Mouse (Mus musculus) kidney, postnatal 10 days (tissue): ENCODE results near the gene Tekt2.

Experiments used
- DNase-seq: peaks from one replicate; pipeline ENCODE4 v3.0.0; 2021; ENCODE audit warnings: mixed read lengths

The Tekt2 gene

DNA sequence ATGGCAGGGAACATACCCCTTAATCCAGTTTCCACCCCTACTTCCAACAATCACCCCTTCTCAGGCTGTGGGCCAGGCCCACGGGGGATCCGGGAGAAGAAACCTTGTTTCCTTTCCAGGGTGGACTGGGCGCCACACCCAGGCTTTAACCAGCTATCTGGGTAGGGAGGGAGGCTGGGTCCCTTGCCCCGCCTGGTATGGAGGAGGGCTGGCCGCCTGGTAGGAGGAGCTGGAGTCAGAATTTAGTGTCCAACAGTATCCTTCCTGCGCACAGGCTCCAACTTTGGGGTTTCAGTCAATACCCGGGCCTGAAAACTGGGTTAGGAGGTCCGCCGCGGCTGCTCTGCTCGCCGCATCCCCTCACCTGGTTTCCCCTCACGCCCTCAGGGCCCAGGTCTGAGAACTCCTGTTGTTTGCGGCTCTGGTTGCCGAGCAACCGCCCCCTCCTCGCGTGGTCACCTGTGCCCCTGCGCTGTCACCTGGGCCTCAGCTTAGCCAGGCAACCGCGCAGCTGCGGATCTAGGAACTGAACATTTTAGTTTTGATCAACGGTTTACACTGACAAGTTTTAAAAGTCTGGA lies at the start of gene Tekt2:
Tekt2 (minus strand) TSS at position 408 of the 581 bp plus-strand sequence.
- no peak for DNase-seq

DNA sequence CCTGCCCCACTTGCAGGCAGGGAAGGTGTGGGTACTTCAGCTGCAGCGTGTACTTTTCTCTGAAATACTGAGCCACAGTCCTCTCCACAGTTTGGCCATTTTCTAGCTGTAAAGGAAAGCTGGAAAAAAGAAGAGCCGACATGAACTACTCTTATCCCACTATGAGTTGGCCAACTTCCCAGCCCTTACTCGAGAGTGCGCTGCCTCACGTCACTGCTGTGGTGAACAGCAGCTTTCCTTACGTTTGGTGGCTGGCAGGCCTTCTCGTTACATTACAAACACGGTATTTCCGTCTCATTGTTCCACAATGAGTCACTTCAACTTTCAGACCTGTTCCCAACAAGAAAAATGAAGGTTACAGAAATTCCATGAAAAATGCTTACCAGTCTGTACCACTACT lies 46.0 kb upstream of the Tekt2 start:
- DNase-seq, result peak; percentile 12

DNA sequence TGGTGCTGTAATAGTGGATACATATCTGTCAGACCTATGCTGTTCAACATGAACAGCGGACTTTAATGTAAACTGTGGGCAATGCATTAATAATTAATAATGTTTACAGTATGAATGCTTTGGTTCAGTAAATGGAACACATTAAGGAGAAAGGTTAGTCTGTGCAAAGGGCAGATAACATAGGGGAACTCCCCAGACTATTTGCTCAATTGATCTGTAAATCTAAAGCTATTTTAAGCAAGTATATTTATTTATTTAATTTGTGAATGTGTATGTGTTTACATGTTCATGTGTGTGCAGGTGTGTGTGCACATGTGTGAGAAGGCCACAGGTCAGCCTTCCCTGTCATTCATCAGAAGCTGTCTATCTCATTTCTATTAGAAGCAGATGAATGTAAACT lies 34.6 kb upstream of the Tekt2 start:
- DNase-seq, result no peak

DNA sequence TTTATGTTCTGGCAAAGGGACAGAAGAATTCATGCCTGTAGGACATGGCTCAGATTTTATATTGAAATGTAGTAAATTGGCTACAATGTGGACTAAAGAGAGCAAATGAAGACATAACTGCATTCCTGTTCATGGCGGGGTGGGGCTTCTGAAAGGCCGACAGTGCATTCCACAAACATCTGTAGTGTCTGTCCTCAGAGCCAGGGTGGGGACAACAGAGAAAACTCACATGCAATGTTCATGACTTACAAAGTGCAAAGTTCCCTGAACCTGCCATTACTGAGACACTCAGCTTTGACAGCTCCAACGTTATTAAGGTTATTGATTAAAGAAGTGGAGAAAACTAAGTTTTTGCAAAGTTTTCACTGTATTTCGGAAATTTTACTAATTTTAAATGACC lies 18.0 kb upstream of the Tekt2 start:
- DNase-seq, result no peak

DNA sequence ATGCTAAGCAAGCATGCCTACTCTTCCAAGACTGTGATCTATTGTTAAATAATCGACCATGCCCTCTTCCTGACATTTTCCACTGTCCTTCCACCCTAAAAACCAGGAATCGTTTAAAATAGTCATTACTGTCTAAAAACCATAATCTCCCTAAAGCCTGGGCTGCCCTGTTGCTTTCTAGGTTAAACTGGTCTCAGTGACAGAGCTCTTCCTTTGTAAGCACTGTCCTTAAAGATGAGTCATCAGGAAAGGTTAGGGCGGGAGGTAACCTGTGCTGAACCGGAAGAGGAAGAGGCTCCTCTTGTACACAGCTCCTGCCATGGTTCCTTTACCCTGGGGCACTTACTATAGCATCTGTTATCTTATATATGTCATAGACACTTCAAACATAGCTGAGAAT lies 14.0 kb upstream of the Tekt2 start:
- no peak for DNase-seq

DNA sequence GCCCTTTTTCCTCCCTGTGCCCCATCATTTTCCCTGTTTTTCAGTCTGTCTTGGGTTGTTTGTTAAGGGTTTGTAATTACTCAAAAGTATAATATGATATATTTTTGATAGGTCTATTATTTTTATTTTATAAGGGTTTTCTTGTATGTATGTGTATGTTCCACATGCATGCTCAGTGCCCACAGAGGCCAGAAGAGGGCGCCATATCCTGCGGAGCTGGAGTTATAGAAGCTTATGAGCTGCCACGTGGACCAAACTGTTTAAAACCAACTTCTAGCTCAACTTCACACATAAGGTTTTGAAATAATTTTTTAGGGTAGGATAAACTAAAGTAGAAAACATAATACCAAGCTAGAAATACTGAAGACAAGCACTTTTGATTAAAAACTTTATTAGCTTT lies 6.9 kb upstream of the Tekt2 start:
- no peak for DNase-seq

DNA sequence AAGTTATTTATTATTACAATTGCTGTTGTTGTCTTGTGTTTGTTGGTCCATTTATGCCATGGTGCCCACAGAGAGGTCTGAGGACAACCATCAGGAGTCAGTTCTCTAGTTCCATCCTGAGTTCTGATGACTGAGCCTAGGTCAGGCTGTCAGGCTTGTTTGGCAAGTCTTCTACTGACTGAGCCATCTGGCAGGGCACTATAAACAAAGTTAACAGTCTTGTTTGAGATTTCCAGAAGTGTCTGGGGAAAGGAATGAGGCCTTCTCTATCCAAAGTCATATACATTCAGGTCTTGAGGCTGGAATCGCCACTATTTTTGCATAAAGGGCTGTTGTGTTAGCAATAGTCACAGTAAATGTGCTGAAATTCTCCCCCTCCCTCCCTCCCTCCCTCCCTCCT lies 6.3 kb upstream of the Tekt2 start:
- DNase-seq, result no peak

DNA sequence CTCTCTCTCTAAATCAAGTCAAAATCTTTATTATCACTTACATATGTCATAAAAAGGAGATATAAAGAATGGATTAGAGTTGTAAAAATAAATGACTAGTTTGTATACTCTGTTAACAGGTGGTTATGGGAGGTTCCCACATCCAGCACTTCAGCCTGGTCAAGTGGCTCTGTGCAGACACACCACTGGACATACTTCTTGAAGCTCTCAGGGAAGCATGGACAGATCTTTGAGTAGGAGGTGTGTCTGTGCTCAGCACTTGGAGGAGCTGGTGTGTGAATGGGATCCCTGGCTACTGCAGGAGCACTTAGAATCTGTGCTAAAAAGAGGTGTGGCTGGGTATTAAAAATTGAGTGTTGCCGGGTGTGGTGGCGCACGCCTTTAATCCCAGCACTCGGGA lies 4.8 kb upstream of the Tekt2 start:
- DNase-seq, result no peak

DNA sequence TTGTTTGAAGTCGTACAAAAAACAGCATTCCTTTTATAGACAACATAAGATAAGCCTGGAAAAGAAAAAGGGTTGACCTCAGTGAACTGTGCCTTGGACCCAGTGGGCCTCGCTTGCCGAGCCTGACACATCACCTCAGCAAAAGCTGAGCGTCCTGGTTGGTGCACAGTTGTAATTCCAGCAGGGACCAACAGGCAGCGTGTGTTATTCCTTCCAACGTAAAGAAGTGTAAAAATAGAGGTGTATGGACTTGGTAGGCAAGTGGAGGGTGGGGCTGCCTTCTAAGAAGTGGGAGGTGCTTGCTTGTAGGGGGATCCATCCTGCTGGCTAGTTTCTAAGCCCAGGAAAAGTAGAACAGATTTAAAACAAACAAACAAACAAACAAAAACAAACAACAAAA lies 548 bp upstream of the Tekt2 start:
- DNase-seq, result no peak

DNA sequence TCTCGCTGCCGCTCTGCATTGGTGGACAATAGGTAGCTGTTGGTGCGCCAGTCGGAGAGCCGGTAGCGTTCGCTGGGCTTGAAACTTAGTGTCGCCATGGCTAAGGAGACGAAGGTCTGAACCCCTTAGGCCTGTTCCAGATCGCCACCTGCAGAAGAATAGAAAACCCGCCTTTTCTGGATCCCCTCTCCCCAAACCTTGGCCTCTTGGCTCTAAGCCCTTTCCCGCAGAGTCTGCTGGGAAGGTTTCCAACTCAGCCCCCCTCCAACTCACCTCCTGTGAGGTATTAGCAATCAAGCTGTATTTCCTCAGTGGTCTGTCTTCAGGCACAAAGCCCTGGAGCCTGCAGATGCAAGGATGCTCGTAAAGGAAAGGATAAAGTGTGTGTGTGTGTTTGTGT lies 627 bp downstream of the Tekt2 start:
- DNase-seq, result no peak

DNA sequence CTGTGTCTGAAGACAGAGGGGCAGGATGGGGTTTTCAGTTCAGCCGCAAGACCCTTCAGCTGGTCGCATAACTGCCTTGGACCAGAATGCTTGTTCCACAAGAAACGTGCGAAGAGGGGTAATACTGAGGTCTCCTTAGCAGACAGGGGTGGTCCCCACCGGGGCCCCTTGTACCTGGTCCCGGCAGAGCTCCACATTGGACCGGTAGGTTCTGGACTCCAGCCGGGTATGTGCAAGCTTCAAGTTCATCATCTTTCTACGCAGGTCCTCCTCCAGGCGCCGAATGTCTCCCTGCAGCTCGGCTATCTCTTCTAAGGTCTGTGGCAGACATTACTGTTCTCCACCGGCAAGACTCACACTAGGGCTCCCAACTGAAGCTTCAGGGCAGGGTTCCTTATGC lies 2.8 kb downstream of the Tekt2 start:
- no peak for DNase-seq

DNA sequence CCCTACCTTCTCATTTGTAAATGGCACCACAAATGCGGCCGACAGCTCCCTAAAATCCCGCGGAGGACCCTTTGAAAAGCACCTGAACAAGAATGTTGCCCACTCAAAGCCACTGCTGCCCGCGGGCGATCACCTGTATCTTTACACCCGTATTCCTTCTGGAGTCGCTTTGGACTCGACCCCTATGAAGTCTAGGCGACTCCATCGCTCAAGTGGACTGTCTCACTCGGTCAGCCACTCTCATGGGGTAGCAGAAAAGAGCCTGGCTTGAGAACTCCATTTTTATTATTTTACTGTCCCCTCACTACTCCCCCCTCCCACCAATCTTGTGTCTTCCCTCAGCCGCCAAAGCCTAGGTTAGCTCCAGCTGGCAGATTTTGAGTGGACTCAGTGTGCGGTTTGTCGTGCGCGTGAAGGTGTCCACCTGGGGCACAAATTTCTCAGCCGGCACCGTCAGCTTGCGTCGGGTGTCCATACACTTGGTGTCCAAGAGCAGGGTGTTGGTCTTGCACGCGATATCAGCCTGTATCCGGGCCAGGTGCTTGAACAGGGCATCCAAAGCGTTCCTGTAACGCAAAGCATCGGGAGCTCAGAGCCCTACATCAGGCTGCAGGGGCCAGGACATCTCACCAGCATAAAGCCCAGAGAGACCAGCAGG lies 3.5 kb downstream of the Tekt2 start:
- DNase-seq, result no peak

DNA sequence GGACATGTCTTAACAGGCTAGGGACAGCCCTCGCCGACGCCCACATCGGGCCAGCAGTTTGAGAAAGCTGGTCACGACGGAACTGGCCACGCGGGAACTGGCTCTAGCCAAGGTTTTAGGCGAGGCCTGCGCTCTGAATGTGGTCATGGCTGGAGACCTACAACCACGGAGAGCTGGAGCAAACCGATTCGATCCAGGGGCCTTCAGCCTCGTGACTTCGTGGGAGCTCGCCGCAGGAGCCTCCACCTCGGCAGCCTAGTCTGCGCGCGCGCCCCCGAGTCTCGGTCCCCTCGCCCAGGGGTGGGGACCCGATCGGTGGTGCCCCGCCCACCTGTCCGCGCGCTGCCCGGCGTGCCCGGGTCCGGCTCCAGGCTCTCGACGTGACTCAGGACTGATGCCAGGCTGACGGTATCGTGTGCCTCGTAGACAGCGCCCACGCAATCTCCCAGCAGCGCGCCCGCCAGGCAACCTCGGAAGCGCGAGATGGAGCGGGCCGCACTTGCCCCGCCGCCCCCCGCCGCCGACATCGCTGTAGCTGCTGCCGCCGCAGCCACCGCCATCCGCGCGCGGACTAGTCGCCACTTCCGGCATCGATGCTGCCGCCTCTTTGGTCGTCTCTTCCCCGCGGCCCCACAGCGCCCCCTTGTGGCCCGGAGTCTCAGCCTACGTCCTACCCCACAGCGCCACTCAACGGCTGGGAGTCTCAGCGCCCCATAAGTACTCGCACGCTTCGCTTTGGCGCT lies 4.2 kb downstream of the Tekt2 start, which contains the start of gene Adprhl2:
Adprhl2 (minus strand) TSS at position 593 of the 743 bp plus-strand sequence.
- peak; percentile 100 for DNase-seq

DNA sequence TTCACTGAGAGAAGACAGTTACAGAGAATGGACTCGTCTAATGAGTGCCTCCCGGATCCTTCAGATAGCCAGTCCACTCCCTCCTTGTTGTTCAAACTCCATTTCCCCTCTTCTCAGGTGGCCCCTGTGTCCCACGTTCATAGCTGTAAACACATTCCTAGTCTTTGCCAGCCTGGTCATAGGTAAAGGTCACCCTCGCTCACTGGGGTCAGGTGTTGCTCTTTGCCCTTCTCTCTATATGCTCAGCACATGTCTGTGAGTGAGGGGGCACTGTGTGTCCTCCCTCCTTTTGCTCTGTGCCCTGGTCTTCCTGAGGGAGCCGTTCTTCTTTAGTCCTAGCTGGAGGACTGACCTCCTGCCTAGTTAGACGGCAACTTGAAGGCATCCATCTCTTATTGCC lies 5.7 kb downstream of the Tekt2 start:
- no peak for DNase-seq

DNA sequence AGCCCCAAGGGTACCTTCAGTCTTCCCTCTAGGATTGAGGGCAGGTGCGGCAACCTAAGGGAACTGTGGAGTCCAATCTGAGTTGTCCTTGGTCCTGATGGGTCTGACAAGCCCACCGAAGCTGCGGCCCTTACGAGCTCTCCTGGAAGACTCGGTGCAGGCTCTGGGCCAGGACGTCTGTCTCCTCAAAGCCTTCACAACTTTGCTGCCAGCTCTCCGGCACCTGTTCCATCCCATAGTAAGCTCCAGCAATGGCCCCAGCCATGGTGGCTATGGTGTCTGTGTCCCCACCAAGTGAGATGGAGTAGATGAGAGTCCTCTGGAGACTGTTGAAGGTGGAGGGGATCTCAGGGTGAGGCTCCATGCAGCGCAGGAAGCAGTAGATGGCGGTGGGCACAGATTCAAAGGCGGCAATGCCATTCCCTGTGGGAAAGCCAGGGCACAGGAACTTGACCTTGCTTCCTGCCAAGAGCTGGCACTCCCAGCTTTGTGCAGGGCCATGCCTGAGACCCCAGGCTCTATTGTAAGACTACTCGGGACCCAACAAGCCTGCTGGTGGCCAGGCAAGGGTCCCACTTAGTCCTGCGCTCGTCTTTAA lies 8.9 kb downstream of the Tekt2 start:
- no peak for DNase-seq

DNA sequence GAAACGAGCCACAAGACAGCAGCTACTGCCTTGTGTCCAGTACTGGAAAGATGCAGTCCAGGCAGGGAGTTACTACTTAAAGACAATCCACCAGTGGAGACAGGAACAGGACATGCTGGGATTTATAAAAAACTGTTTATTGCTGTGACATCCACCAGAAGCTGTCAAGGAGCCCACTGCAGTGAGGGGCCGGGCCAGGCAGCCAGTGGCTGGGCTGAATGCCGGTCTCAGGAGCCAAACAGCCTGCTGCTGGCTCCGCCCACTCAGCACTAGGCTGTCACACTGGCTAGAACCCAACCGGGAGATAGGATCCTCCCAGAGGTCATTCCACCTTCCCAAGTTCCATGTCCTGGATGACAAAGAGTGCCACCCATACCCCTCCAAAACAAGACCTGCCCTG lies 9.6 kb downstream of the Tekt2 start:
- peak; percentile 73 for DNase-seq

DNA sequence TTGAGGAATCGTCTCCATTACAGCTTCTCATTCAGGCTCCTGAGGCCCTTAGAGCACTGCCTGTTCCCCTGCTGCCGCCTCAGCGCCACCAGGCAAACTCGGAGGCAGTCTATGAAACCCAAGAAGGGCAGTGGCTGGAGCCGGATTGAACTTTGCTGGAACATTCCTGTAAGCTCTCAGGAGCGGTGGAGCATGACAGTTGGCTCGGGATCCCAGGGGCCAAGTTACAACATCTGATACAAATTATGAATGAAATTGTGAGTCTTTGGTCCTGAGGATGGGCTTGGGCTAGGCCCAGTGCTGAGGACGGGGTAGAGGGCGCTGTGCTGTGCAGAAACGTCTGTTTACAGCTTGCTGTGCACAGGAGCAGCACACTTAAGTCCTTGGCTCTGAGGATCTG lies 11.1 kb downstream of the Tekt2 start:
- DNase-seq, result peak; percentile 75

DNA sequence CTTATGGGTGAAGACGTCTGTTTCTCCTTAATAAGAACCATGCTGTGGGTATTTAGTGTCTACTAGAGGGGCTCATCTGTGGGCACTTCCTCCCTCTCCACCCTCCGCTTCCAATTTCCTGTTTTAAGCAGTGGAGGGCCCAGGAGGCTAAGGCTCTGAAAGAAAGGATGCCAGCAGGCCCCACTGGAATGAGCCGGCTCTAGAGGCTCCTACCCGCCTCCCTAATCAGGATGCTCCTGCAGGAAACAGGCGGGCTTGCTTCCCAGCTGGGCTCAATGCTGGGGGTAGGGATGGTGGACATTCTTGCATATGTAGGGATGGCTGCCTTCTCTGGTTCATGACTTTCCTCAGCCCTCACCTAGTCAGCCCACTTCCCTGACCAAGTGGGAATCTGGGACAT lies 12.3 kb downstream of the Tekt2 start:
- no peak for DNase-seq

DNA sequence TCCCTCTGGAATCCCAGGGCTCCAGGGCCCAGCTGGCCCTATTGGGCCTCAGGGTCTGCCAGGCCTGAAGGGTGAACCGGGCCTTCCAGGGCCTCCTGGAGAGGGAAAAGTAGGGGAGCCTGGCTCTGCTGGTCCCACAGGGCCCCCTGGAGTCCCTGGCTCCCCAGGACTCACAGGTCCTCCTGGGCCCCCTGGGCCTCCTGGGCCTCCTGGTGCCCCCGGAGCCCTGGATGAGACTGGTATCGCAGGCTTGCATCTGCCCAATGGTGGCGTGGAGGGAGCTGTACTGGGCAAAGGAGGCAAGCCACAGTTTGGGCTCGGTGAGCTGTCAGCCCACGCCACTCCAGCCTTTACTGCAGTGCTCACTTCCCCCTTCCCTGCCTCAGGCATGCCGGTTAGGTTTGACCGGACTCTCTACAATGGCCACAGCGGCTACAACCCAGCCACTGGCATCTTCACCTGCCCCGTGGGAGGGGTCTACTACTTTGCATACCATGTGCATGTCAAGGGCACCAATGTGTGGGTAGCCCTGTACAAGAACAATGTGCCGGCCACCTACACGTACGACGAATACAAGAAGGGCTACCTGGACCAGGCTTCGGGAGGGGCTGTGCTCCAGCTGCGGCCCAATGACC lies 13.8 kb downstream of the Tekt2 start:
- no peak for DNase-seq

DNA sequence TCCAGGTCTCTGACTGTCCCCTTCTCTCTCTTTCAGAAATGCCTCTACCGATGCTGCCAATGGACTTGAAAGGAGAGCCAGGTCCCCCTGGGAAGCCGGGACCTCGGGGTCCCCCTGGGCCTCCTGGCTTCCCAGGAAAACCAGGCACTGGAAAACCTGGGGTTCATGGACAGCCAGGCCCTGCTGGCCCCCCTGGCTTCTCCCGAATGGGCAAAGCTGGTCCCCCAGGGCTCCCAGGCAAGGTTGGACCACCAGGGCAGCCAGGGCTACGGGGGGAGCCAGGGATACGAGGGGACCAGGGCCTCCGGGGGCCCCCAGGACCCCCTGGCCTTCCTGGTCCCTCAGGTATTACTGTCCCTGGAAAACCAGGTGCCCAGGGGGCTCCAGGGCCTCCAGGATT lies 15.1 kb downstream of the Tekt2 start:
- no peak for DNase-seq

DNA sequence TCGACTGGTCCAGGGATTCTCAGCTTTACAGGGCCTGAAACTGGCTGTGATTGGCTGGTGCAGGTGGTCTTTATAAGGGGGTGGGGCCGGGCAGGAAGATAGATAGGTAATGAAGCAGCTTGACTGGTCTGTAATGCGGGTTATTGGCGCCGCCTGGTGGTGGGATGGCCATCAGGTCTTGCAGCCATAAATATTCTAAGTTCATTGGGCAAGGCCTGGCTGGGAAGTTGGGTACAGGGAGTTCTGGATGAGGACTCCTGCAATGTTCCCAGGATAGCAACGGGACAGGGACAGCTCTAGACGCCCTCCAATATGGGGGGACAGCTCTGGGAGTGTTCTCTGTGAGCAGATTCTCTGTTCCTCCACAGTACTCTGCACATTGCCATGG lies 15.6 kb downstream of the Tekt2 start:
- DNase-seq, result peak; percentile 93

DNA sequence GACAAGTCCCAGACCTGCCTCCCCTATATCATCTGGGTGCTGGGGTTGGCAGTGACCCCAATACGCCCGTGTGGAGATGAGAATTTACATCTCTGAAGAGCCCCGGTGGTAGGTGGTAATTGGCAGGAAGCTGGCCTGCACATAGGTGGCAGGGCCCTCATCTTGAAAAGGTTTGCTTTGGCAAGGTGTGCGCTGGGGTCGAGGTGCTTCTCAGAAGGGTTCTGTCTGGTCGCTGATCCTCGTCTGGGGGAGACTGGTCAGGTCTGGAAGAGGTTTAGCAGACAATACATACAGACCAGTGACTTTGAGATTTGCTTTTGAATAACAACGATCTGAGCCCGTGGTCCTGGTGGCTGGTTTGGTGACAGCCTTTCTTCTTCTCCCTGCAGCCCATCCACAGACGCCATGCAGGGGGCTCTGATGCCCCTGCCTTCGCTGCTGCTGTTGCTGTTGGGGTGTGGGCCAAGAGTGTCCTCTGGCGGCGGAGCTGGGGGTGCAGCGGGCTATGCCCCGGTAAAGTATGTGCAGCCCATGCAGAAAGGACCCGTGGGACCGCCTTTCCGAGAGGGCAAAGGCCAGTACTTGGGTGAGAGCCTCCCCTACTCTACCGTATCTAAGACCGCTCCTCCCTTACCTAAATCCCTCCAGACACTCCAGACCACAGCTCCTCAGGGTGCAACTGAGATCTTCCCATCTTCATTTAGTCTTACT lies 16.1 kb downstream of the Tekt2 start:
- peak; percentile 59 for DNase-seq

DNA sequence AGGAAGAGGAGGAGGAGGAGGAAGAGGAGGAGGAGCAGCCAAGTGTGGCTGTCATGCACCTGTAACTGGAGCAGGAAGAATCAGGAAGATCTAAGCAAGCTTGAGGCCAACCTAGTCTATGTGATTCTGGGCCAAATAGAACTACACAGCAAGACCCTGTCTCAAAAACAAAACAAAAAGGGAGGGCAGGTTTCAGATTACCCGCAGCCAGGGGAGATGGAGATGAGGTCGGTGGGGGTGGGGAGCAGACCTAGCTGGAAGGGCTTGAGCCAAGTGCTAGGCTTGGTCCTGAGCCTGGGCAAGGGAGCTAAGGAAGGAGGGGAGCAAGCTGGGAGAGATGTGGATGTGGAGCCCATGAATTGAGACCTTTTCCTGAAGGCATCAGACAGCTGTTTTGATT lies 18.7 kb downstream of the Tekt2 start:
- no peak for DNase-seq
